Mouse (Mus musculus) lung, adult 2 months (tissue): ENCODE data around the gene Sycp3.

Experiments used
- CTCF ChIP-seq: fragments of 200-500 bp; IDR thresholded peaks from 2 replicates; pipeline ENCODE4 v1.5.1; 2011; ENCODE audit warnings: mild to moderate bottlenecking, low read length, control low read depth; ENCODE audit not compliant: insufficient read depth
- POLR2A ChIP-seq: fragments of 200-500 bp; IDR thresholded peaks from 2 replicates; pipeline ENCODE4 v1.6.1; 2011; ENCODE audit warnings: low read depth, mild to moderate bottlenecking, control low read depth, low read length, borderline replicate concordance; ENCODE audit errors: extremely low read depth

- no peak for TF ChIP-seq POLR2A
- TF ChIP-seq CTCF, result no peak
Observed at GRCm38 (mm10) chr10:88511355-88511754, 52.0 kb downstream of the Sycp3 start.
